Mouse (Mus musculus): ENCODE results near the gene Msh3. TPM values are rescaled to one million over a fixed set of nuclear protein-coding genes. Genes with fewer than 3 reads are reported as not detected.
"Not testable (repeated sequence)": the region's sequence is repeated elsewhere in the genome, so short reads cannot be mapped to it uniquely, and the experiment has no call there.

Msh3 gene
- total RNA-seq, 2 experiments from 2014 or later: 24.2 to 25.8 TPM

DNA sequence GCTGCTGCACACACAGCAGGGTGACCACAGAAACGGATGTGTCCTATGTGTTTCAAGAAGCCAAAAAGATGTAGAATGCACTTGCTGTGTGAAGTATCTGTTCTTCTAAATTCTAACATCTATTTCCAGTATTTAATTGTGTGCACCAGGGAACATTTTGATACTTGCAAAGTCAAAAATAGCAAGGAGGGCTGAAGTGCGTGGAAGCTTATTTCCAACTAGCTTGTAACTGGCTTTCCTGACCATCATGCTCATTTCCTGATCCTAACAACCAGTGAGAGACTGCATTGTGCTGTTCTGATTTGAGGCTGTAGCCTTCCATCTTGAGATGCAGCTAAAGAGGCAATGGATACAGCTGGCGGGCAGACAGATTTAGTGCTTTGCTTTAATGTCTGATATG, 116.9 kb downstream of the Msh3 start:
- H3K4me3 ChIP-seq: no peak overlapping the region
- DNase-seq (ENCODE audit: extremely low spot score in 1 of 2, low spot score in 2 of 2): no peak
- H3K27ac ChIP-seq: peak overlapping the region; percentile 76
- intact Hi-C loops (cut with DNase I): loop anchor here (5.0 kb wide), 2 partner anchors 111 to 186 kb away; no protein-coding TSS in a partner anchor
- no peak for TF ChIP-seq CTCF (IDR thresholded peaks at IDR 0.05)

DNA sequence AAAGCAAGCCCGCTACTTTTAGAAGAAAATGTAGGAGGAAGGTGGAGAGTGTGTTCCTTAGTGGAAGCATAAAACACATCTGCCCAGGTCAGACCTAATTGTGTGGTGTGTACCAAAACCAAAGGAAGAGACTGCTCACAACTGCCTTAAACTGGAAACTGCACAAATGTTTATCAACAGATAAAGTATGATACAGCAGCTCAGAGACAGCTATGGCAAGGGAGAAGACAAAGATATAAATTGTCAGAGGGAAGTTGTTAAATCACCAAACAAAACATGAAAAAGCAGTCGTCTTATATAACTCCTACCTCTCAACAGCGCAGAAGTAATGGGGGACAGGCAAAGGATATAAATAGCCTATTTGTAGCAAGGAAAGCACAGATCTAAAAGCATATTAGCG, 117.8 kb downstream of the Msh3 start:
- Histone ChIP-seq H3K4me3 (no peak overlapping the region), H3K27ac (peak overlapping the region; percentile 76)
- no peak for DNase-seq (ENCODE audit: extremely low spot score in 1 of 2, low spot score in 2 of 2)
- intact Hi-C loops (cut with DNase I): loop anchor here (5.0 kb wide), 2 partner anchors 110 to 185 kb away; no protein-coding TSS in a partner anchor
- no peak for TF ChIP-seq CTCF (IDR thresholded peaks at IDR 0.05)

GRCm38 (mm10) chr13:92232076-92232938, 122.5 kb downstream of the Msh3 start:
- no peak for TF ChIP-seq CTCF (IDR thresholded peaks at IDR 0.05)
- Histone ChIP-seq H3K4me3 (no peak overlapping the region), H3K27ac (no peak overlapping the region)
- intact Hi-C loops (cut with DNase I): no loop called here
- DNase-seq (ENCODE audit: extremely low spot score in 1 of 2, low spot score in 2 of 2): no peak

DNA sequence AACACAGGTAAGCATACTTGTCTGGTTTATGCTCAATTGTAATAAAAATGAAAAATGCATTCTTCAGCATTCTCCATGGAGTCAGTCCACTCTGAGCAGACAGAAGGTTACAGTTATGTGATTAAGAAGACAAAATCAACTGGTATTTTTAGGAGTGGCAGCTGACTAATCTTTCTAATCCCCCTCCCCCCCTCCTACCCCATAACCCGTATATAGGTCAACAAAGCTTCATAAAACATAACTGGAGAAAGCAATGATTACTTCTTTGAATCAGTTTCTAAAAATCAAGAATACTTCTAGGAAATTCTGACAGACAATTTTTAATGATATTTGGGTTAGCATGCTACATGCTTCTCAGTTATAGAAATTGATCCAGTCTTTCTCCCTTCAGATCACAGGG, 126.8 kb downstream of the Msh3 start:
- no peak overlapping the region for H3K4me3 ChIP-seq
- H3K27ac ChIP-seq: no peak overlapping the region
- TF ChIP-seq CTCF (IDR thresholded peaks at IDR 0.05): no peak
- DNase-seq (ENCODE audit: extremely low spot score in 1 of 2, low spot score in 2 of 2): no peak
- intact Hi-C loops (cut with DNase I): no loop called here

- no peak for DNase-seq (ENCODE audit: extremely low spot score in 1 of 2, low spot score in 2 of 2)
- no peak for TF ChIP-seq CTCF (IDR thresholded peaks at IDR 0.05)
- H3K4me3 ChIP-seq: no peak overlapping the region
- H3K27ac ChIP-seq: no peak overlapping the region
- intact Hi-C loops (cut with DNase I): no loop called here
Measured at GRCm38 (mm10) chr13:92223567-92223966, 131.2 kb downstream of the Msh3 start.

GRCm38 (mm10) chr13:92222763-92223162, 132.0 kb downstream of the Msh3 start:
- Histone ChIP-seq H3K27ac (no peak overlapping the region), H3K4me3 (no peak overlapping the region)
- intact Hi-C loops (cut with DNase I): no loop called here
- DNase-seq (ENCODE audit: extremely low spot score in 1 of 2, low spot score in 2 of 2): no peak
- no peak for TF ChIP-seq CTCF (IDR thresholded peaks at IDR 0.05)

GRCm38 (mm10) chr13:92219774-92220173, 135.0 kb downstream of the Msh3 start:
- no peak for TF ChIP-seq CTCF (IDR thresholded peaks at IDR 0.05)
- no peak for DNase-seq (ENCODE audit: extremely low spot score in 1 of 2, low spot score in 2 of 2)
- Histone ChIP-seq H3K27ac (no peak overlapping the region), H3K4me3 (no peak overlapping the region)
- intact Hi-C loops (cut with DNase I): no loop called here

- no peak overlapping the region for H3K27ac ChIP-seq
- intact Hi-C loops (cut with DNase I): no loop called here
- DNase-seq (ENCODE audit: extremely low spot score in 1 of 2, low spot score in 2 of 2): no peak
- TF ChIP-seq CTCF (IDR thresholded peaks at IDR 0.05): no peak
- H3K4me3 ChIP-seq: no peak overlapping the region
Measured at GRCm38 (mm10) chr13:92217216-92217615, 137.6 kb downstream of the Msh3 start.

- no peak for DNase-seq (ENCODE audit: extremely low spot score in 1 of 2, low spot score in 2 of 2)
- TF ChIP-seq CTCF (IDR thresholded peaks at IDR 0.05): no peak
- no peak overlapping the region for H3K4me3 ChIP-seq
- H3K27ac ChIP-seq: no peak overlapping the region
- intact Hi-C loops (cut with DNase I): loop anchor here (5.0 kb wide), 1 partner anchor 65 kb away; the partner anchor contains the start of gene Rasgrf2
Measured at GRCm38 (mm10) chr13:92196860-92197259, 157.9 kb downstream of the Msh3 start.

DNA sequence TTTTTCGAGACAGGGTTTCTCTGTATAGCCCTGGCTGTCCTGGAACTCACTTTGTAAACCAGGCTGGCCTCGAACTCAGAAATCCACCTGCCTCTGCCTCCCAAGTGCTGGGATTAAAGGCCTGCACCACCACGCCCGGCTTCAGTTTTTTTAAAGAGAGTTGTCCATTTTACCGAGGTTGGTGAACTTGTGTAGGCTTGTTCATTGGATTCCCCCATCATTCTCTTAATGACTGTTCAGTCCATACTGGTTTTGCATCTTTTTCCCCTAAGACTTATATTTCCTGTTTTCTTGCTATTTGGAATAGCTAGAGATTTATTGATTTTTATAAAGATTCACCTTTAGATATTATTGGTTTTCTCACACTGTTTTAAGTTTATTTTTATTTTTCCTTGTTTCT, 161.0 kb downstream of the Msh3 start:
- intact Hi-C loops (cut with DNase I); DNase-seq (ENCODE audit: extremely low spot score in 1 of 2, low spot score in 2 of 2): not testable (repeated sequence)

DNA sequence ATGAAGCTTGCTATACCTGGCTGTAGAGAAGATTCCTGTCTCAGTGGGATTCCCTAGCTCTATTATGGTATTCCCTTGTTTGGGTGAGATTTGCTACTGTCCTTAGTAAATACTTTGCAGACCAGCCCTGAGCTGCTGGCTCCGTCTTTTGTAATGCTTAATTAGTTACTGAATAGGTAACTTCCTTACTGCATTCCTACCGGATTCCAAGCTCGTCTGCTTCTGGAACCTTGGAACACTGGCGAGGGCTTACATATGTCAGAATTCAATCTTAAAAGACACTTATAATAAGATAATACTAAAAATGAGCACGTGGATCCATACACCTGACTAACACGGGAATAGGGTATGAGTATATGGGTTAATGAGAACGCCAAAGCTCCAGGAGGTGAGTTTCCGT, 182.1 kb downstream of the Msh3 start:
- H3K27ac ChIP-seq; intact Hi-C loops (cut with DNase I); H3K4me3 ChIP-seq; DNase-seq (ENCODE audit: extremely low spot score in 1 of 2, low spot score in 2 of 2): not testable (repeated sequence)

More for the DNA sequence above, 161.0 kb downstream of the Msh3 start:
- H3K4me3 ChIP-seq, H3K27ac ChIP-seq: not testable (repeated sequence)

Other genes starting within 250 kb of the Msh3 start
- 100 to 1,000 TPM; 233 to 235 TPM for gene Rasgrf2, start 223.3 kb downstream of the Msh3 start, total RNA-seq (2021)
- gene Gm20379, start 49.0 kb downstream of the Msh3 start, total RNA-seq (2021): not detected
- gene Dhfr, start 277 bp downstream of the Msh3 start, total RNA-seq (2021): 1 to 10 TPM; 1.4 TPM
- gene Ankrd34b, start 70.9 kb upstream of the Msh3 start, total RNA-seq (2021): 10 to 100 TPM; 20.5 to 20.7 TPM
- 10 to 100 TPM; 10.4 to 10.7 TPM for gene Fam151b, start 129.0 kb upstream of the Msh3 start, total RNA-seq (2021)
- 10 to 100 TPM; 16.7 to 18.4 TPM for gene Zfyve16, start 175.9 kb upstream of the Msh3 start, total RNA-seq (2021)
- gene Spz1, start 221.2 kb upstream of the Msh3 start, total RNA-seq (2021): not detected

Measured in left cerebral cortex, adult 2 months (tissue).